Mouse (Mus musculus): ENCODE results near the gene Cap2.
A peak's percentile ranks its signal among the peaks of the same experiment; 100 is the strongest.

Gene Cap2

GRCm38 (mm10) chr13:46501800-46502389 is at the start of gene Cap2:
TSS of gene Cap2 (plus strand) at chr13:46501848.
- peak; percentile 61 for DNase-seq (ENCODE audit: low spot score)

GRCm38 (mm10) chr13:46459546-46459945 is 42.1 kb upstream of the Cap2 start:
- no peak for DNase-seq (ENCODE audit: low spot score)

- no peak for DNase-seq (ENCODE audit: low spot score)
Observed at GRCm38 (mm10) chr13:46462280-46462679, 39.4 kb upstream of the Cap2 start.

- no peak for DNase-seq (ENCODE audit: low spot score)
Observed at GRCm38 (mm10) chr13:46463764-46464163, 37.9 kb upstream of the Cap2 start.

GRCm38 (mm10) chr13:46468251-46468650 is 33.4 kb upstream of the Cap2 start:
- DNase-seq (ENCODE audit: low spot score): no peak

GRCm38 (mm10) chr13:46469536-46469935 is 32.1 kb upstream of the Cap2 start:
- no peak for DNase-seq (ENCODE audit: low spot score)

GRCm38 (mm10) chr13:46481271-46481670 is 20.4 kb upstream of the Cap2 start:
- DNase-seq (ENCODE audit: low spot score): no peak

GRCm38 (mm10) chr13:46485605-46486004 is 16.0 kb upstream of the Cap2 start:
- DNase-seq (ENCODE audit: low spot score): no peak

GRCm38 (mm10) chr13:46488166-46488565 is 13.5 kb upstream of the Cap2 start:
- no peak for DNase-seq (ENCODE audit: low spot score)

GRCm38 (mm10) chr13:46490644-46491043 is 11.0 kb upstream of the Cap2 start:
- DNase-seq (ENCODE audit: low spot score): no peak

GRCm38 (mm10) chr13:46502390-46502891 is 793 bp downstream of the Cap2 start:
- DNase-seq (ENCODE audit: low spot score): peak; percentile 37

GRCm38 (mm10) chr13:46507944-46508343 is 6.3 kb downstream of the Cap2 start:
- no peak for DNase-seq (ENCODE audit: low spot score)

- DNase-seq (ENCODE audit: low spot score): no peak
Observed at GRCm38 (mm10) chr13:46508823-46509222, 7.2 kb downstream of the Cap2 start.

GRCm38 (mm10) chr13:46510460-46510859 is 8.8 kb downstream of the Cap2 start:
- DNase-seq (ENCODE audit: low spot score): no peak

- DNase-seq (ENCODE audit: low spot score): no peak
Observed at GRCm38 (mm10) chr13:46514484-46514883, 12.8 kb downstream of the Cap2 start.

GRCm38 (mm10) chr13:46515120-46515523 is 13.5 kb downstream of the Cap2 start:
- peak; percentile 27 for DNase-seq (ENCODE audit: low spot score)

- DNase-seq (ENCODE audit: low spot score): peak; percentile 51
Observed at GRCm38 (mm10) chr13:46515524-46515923, 13.9 kb downstream of the Cap2 start.

- DNase-seq (ENCODE audit: low spot score): no peak
Observed at GRCm38 (mm10) chr13:46516183-46516582, 14.5 kb downstream of the Cap2 start.

GRCm38 (mm10) chr13:46517211-46517685 is 15.6 kb downstream of the Cap2 start:
- no peak for DNase-seq (ENCODE audit: low spot score)

GRCm38 (mm10) chr13:46521482-46521881 is 19.8 kb downstream of the Cap2 start:
- no peak for DNase-seq (ENCODE audit: low spot score)

GRCm38 (mm10) chr13:46522798-46523197 is 21.1 kb downstream of the Cap2 start:
- no peak for DNase-seq (ENCODE audit: low spot score)

- DNase-seq (ENCODE audit: low spot score): no peak
Observed at GRCm38 (mm10) chr13:46523235-46523634, 21.6 kb downstream of the Cap2 start.

- no peak for DNase-seq (ENCODE audit: low spot score)
Observed at GRCm38 (mm10) chr13:46523712-46524111, 22.1 kb downstream of the Cap2 start.

Data from retina, embryonic 14.5 days (tissue).